Mouse (Mus musculus): ENCODE measurements around the gene Mon1b. TPM values are rescaled to one million over a fixed set of nuclear protein-coding genes. Genes with fewer than 3 reads are reported as not detected.

Gene Mon1b
- total RNA-seq (2021), result 1 to 10 TPM; 6.3 to 6.5 TPM

DNA sequence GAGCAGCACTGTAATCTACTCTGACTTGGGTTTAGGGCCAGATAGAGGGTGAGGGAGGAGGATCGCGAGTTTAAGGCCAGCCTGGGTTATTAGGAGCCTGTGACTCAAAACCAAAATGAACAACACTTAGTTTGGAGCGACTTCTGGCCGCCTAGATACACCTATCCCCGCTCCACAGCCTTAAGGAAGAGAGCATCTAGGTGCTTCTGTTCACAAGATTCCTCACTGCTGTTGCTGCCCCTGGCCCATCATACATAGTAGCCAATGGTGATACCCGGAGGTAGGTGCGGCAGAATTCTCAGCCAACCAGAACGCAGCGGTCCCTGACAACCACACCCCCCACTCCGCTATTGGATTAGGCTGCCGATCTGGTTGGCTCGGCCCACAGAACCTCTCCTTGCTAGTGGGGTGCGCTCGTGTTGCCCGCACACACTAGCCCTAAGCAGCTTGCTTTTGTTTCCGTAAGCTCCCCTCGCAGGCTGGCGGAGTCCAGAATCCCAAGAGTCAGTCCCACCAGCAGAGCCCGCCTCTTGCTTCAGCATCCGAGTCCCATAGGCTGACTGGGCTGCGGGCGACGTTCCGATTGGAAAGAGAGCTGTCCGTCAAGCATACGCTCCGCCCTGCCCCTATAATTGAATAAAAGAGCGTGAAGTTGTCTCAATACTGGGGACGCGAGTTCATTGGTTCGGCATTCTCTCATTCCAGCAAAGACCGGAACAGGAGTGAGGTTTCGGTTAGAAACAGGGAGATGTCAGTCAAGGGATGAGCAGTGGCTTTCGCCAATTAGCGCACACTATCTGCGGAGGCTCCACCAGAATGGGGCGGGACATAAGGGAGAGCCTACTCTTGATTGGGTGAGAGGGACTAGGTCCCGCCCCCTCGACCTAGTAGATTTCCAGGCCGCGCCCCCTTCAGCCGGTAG is at the start of gene Mon1b:
Gene Mon1b, plus strand, starts transcription at position 918 of the 922 bp plus-strand sequence.
- DNase-seq, result peak; percentile 97

DNA sequence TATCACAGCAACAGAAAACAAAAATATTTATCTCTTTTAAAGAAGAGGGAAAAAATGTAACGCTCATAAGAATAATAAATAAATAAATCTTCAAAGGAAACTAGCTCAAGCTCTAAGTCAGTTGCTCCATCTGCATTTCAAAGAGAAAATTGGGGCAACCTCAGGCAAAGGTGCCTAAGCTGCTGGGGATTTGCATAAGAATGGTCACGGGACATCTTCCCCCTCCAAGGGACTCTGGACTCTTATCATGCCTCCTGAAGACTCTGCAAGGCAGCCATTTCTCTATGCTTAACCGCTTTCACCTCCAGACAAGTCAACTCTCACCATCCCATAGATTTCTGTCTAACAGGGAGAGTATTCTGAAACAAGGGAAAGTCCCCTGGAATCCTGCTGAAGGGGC is 37.0 kb upstream of the Mon1b start:
- no peak for DNase-seq

DNA sequence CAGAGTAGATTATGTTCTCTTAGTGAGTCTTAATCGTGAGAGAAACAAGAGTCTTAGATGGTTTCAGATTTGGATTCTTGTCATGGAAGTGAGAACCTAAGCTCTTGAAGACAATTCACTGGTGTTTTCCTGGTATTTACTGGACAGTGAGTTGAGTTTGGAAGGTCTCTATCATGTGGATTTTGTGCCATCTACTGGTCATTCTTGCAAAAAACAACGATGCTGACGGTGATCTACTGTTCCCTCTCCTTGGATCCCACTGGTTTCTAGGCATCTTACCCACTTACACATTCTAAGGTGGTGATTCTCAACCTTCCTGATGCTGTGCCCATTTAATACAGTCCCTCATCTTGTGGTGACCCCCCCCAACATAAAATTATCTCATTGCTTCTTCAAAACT is 2.8 kb upstream of the Mon1b start:
- DNase-seq, result peak; percentile 37

DNA sequence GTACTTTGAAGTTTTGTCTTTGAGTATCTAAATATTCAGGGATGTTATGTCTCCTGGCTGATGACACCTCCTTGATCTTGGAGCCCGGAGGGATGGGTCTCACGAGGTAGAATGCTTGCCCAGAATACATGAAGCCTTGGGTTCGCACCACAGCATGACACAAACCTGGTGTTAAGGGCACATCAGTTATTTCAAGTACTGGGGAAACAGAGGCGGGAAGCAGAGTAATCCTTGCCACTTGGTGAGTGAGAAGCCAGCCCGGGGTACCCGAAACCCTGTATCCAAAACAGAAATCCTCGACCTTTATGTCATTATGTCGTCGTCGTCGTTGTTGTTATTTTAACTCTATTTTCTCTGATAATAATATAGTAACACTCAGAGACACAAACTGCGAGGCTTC is 1.2 kb upstream of the Mon1b start:
- no peak for DNase-seq

DNA sequence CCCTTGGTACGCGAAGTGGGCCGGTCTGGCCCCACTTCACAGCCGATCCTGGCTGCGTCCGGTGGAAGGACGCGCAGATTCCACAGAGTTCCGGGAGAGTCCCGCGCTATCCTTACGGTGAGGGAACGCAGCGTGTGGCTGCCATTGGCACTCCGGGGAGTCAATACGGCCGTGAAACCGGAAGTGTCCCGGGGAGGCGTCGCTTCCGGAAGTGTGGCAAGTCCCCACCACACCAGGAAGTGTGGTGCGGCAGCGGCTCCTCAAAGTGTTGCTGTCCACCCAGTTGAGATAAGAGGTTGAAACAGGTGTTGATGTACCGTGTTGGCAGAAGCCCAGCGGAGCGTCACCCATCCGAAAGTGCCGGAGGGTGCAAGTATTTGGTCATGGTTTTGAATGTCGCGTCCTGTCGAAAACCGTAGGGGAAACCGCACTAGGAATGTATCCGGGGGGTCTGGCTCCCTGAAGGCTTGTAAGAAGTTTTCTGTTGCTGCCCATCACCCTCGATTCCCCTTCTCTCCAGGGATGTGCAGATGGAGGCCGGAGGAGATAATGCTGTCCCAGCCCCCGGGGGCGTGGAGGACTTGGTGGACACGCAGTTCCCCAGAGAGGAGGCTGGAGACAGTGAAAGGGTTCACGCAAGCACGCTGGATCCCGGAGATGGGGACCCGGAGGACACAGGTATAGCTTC is 349 bp downstream of the Mon1b start:
- no peak for DNase-seq

DNA sequence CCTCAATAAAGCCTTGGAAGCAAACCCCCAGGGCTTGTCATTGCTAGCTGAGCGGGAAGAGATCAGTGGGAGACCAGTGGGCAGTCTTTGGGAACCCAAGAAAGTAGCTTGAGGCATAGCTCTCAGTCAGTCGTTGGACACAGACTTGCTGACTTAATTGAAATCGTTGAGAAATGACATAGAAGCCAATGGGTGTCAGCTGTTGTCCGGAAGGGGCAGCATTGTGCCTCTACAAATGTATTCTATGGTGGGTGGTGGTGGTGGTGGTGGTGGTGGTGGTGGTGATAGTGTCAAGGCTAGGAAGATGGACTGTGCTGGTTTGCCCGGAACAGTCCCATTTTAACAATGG is 867 bp downstream of the Mon1b start:
- no peak for DNase-seq

DNA sequence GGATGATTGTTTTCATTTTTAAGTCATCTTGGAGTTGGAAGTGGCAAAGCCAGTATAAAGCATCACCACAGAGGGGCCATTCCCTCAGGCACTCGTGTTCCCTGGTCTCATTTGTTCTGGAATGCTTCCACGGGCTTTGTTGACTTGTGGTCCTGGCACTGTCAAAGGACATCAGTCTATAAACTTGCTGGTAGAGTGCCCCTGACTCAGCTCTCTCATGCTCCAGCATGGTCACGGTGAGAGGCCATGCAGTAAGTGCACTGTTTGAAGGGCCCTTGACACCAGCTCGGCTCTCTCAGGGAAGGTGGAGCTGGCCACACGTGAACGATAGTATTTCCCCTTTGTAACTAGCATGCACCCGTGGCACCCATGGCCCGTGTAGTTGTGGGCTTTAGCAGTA is 5.0 kb downstream of the Mon1b start:
- DNase-seq, result no peak

DNA sequence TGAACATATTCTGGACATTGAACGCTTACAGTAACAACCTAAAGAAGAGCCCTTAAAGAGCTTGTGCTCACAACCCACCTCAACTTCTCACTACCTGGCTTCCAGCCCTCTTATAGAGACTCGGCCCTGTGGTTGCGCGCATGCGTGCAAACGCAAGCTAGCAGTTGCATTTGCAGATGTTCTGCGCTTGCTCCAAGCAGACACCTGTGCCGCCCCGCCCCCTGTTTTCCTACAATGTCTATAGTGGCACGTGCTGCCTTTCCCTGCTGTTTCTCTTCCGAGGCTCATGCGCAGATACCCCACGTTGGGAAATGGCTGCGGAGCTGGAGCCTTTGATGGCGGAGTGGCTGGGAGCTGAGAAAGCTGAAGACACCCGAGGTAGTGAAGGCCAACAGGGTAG is 7.5 kb downstream of the Mon1b start, which contains the start of gene Syce1l:
Gene Syce1l, plus strand, starts transcription at position 288 of the 400 bp plus-strand sequence.
- DNase-seq, result no peak

DNA sequence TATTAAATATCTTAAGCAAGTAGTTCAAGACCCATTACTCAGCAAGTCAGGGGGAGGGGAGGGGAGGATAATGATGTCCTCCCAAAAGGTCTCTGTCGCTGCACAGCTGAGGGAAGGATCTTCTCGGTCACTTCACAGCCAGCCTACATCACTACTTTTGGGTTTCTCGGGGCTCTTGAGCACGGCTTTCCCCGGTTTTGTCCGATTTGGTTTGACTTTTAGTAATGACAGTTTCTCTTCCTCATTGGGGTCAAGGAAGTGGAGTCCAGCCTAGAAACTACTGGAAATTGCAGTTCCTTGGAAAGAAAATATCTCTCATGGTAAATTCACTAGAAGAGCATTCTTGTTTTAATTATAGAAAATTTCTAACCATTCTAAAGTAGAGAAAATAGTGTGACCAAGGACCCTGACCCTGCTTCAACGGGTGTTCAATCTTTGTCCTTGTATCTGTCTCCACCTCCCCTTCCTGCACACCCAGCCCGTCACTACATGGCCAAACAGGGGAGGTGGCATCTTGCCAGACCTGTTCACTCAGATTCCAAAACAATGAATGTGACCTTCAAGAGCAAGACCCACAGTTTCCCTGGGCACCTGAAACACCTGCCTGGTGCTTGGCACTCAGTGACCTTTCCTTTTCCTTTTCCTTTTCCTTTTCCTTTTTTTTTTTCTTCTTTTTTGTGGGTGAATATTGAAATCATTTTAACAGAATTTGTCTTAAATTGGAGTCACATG is 8.3 kb downstream of the Mon1b start:
- DNase-seq, result peak; percentile 29

DNA sequence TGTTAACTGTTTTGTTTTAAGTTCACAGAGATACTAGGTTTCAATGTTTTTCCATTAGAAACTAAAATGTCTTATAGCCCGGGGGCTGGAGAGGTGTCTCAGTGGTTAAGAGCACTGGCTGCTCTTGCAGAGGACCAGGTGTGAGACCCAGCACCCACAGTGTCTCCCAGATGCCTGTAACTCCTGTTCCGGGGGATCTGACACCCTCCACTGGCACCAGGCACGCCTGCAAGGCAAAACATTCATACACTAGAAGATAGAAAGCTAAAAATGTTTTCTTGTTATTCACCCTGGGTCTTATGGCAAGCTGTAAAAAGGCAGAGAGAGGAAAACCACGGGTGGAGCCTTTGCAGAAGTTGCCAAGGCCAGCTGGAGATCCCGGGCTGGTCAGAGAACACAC is 9.8 kb downstream of the Mon1b start:
- DNase-seq, result no peak

DNA sequence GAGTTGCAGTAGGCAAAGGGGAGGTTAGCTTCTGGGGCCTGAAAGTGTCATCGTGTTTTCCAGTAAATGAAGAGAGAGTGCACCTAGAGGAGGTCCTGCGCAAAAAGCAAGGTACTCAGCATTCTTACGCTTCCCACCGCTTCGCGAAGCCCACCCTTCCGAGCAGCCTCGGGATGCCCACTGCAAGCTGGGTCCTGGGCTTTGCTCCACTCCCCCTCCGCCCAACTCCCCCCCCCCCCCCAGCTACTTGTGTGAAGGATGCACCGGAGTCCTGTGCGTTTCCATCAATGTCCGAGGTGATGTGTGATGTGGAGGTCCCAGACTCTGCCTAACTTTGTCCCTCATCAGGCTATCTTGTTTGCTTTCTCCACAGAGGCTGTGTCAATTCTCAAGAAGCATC is 17.1 kb downstream of the Mon1b start:
- no peak for DNase-seq

DNA sequence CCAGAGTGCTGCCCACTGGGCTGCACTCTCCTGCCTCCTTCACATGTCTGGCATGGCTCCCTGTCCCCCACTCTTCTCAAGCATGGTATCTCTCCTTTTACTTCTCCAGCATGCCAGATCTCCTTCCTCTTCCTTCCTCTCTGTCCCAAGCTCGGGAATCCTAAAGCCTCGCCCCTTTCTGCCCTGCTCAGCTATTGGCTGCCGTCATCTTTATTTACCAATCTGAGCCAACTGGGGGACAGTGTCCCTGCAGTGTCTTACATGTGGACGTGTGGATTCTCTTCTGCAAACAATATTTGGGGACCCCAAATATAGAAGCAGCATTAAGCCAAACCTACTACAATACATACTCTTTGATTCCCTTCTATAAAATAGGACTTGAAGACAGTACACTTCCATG is 17.8 kb downstream of the Mon1b start:
- no peak for DNase-seq

DNA sequence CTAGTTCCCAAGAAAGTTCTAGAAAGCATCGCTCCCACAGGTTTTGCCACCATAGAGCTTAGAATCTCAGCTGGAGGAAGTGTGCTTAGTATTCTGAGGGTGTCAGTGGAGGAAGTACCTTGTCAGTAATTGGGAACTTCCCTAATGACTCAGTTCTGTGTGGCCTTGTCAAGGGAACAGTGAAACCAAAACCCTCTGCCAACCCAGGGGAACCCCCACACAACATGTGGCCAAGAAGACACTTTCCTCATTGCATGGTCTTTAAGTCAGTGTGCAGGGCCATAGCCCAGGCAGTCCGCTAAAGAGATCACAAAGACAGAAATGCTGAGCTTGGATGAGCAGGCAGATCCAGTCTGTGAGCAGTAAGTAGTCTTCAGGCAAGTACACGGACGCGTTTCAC is 20.8 kb downstream of the Mon1b start:
- DNase-seq, result no peak

DNA sequence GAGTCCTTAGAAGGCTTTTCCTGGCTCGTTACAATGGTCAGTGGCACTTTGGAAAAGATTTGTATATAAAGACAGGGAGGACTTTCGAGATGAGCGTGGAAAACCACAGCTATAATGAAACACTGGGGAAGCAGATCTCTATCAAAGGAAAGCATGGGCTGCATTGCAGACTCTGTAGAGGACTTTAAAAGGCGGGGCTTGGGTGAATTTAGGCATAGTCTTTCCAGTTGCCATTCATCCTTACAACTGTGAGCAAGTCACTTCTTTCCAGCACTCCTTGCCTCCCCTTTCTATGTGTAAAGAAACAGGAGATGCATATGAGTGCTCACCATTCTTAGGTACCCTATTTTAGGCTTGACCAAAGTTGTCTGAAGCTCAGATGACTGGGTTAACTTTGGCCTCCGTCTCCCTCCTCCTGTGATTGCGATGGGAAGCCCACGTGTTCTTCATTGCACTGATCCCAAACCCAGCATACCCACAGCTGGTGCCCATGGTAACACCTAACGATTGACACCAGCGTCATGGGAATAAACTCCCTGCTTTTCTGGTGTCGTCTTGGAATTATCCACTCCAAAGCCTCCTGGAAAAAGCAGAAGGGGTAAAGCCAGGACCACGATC is 21.4 kb downstream of the Mon1b start:
- no peak for DNase-seq

DNA sequence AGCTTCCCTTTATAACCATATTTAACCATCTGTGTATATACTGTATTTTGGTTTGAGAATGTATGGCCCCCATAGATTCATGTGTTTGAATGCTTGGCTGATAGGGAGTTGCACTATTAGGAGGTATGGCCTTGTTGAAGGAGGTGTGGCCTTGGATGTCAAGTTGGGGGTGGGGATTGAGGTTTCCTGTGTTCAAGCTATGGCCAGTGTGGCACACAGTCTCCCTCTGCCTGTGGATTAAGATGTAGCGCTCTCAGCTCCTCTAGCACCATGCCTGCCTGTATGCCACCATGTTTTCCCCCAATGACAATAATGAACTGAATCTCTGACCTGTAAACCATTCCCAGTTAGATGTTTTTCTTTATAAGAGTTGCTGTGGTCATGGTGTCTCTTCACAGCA is 24.7 kb downstream of the Mon1b start:
- no peak for DNase-seq

DNA sequence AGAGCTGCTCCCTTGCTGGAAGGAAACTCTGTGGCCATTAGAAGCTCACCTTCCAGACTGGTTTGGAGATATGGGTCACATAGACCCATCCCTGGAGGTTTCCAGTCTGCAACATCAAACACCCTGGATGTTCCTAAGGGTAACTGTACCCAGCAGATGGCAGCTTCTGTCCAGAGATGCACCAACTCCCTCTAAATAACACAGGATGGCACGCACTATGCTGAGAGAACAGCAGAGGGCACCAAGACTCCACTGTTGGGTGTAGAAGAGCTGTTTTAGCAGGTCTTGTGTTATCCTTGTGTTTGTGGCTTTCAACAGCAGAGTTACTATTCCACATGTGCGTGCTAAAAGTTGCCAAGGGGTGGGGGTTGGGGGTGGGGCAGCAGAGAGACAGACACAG is 29.2 kb downstream of the Mon1b start:
- DNase-seq, result peak; percentile 88

DNA sequence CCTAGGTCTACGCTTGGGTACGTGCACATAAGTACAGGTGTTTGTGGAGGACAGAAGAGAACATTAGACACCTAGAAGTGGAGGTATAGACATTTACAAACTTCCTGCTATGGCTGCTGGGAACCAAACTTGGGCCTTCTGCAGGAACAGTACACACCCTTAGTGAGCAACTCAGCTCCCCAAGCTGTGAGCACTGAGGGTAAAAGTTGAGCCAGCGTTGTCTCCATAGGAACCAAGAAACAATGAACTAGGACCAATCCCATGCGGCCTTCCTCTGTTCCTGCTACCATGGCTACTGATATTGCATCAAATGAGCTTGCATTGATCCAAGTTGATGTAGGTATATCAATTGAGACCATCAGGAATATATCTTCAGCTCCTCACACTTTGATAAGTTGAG is 29.6 kb downstream of the Mon1b start:
- no peak for DNase-seq

DNA sequence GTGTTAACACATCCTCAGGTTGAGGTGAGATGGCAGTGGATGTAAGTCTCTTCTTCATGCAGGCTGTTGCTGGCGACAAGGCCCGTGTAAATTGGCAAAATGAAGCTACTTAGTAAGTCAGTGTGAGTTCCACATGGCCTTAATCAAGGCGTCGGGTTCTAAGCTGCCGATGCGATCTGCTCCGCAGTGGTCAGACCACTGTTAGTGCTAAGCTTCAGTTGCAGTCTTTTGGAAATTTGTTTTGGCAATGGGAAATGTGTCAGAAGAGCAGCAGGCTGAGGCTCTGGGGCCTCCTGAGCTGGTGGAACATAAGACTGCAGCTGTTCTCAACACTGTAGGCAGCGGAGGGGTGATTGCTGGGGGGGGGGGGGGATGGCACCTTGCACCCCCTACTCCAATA is 30.6 kb downstream of the Mon1b start:
- no peak for DNase-seq

DNA sequence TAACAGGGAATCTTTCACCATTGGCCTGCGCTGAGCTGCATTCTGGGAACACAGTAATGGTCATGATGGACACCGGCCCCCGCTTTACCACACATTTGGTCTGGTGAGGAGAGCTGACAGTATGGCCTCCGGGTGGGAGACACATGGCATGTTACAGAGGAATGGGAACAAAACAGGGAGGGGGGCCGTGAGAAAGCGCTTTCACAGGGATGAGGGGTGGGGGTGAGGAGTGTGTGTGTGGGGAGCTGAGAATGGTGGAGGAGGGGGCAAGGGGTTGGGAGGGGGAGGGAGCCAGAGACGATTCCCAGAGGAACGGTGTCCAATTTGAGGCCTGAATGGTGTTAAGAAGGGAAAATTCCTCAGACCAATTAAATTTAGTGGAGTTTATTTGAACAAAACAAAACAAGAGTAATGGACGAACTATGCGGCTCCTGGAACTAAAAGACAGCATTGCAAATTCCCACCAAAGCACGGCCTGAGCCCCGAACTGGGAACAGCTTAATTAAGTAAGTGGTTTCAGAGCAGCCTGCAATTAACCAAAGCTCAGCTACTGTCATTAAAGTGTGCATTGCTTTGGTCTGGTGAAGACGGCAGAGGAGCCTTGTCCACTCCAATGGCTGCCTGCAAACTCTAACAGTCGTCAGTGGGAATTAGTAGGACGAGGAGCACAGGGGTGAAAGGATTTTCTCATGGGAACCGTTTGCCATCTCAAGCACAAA is 31.5 kb downstream of the Mon1b start:
- no peak for DNase-seq

DNA sequence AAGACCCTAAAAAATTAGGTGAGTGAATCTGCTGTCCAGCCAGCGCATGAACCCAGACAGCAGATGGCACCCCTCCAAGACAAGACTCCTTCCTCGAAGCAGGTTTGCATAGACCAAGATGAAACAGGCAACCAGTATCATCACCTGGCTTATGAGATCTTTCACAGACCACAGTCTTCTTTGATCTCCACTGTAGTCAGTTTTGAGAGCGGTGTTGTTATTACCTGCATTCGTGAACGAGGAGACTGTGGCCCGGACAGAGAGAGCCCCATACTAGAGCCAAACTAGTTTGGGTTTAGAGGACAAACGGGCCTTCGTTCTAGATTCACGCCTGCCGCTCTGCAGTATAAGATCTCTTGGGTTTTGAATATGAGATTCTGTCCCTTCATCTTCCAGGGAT is 34.5 kb downstream of the Mon1b start:
- no peak for DNase-seq

DNA sequence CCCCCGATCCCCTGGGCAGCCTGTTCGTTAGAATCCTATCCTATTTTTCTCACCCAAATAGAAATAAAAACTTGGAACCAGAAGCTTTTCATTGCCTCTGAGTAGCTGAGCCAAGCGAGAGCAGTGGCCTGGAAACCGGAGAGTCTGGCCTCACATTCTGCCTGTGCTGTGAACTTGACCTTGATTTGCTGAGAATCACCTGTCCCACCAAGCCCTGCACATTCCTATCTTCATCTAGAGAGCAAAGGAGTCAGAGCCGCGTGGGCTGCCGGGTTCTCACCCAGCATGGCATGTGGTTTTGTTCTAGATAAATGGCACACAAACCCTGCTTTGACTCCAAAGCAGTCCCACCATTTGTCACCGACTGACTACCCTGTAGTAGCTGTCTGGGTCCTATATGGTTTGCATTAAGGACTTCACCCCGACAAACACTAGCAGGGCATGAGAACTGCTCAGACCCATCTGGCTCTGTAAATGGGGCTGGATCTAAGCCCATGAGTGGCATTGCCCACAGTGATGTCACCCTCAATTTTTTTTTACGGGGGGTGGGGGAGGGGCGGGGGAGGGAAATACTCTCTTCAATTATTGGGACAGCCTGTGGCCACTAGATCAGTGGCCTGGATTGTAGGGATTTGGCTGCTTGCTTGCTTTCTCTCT is 37.3 kb downstream of the Mon1b start:
- DNase-seq, result no peak

DNA sequence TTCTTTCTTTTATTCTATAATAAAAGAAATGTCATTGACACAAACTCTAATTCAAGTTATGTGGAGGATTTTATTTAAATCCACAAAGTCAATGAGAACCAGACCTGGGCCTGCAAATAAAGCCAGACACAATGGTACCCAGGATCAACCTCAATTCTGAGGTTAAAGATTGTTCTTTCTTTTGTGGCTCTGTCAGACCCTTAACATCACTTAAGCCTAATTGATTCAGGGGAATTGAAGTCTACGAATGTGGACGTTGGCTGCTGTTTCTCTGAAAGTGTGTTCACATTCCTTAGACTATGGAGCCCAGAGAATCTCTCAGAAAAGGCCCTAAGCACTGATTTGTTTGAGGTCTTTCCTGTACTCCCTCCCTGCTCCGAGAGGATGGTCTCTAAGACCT is 37.9 kb downstream of the Mon1b start:
- DNase-seq, result no peak
